Mouse (Mus musculus) bone marrow, adult 2 months (tissue): ENCODE measurements at regions not wholly inside any gene's neighbourhood (a gene's known extent, or its start where the extent isn't known, plus 50 kb on each side); places are given as distances from the start of the nearest gene placed in this dataset.

Source experiments
- CTCF ChIP-seq: fragments of 200-500 bp; IDR thresholded peaks from 2 replicates; pipeline ENCODE4 v1.5.1; 2011; ENCODE audit warnings: low read length, control low read depth; ENCODE audit not compliant: control insufficient read depth, insufficient read depth
- POLR2A ChIP-seq: fragments of 200-500 bp; IDR thresholded peaks from 2 replicates; pipeline ENCODE4 v1.6.1; 2011; ENCODE audit warnings: low read depth, mild to moderate bottlenecking, control low read depth, low read length, borderline replicate concordance; ENCODE audit not compliant: control insufficient read depth

GRCm38 (mm10) chr15:42801217-42801616 lies 2667.1 kb downstream of the 9330182O14Rik start:
- TF ChIP-seq CTCF (no peak), POLR2A (no peak)
